Mouse (Mus musculus) left cerebral cortex, postnatal 4 days (tissue): Measurements from ENCODE around the gene Mterf1a. TPM values are rescaled to one million over a fixed set of nuclear protein-coding genes. Genes with fewer than 3 reads are reported as not detected.

Experiments
- DNase-seq: peaks from one replicate; pipeline ENCODE4 v3.0.0-alpha.2; 2022
- intact Hi-C: fragments of 180-260 bp; cut with DNase I; formaldehyde crosslinking; loops from one replicate; pipeline ENCODE4 v1.15.1; 2025
- total RNA-seq, 2 experiments: library from RNA; stranded (reverse); gene quantifications; 2 replicates each; pipeline ENCODE4 v1.2.3; 2021

Gene Mterf1a
- total RNA-seq, 2 experiments from 2014 or later, result 8.4 to 9.8 TPM

DNA sequence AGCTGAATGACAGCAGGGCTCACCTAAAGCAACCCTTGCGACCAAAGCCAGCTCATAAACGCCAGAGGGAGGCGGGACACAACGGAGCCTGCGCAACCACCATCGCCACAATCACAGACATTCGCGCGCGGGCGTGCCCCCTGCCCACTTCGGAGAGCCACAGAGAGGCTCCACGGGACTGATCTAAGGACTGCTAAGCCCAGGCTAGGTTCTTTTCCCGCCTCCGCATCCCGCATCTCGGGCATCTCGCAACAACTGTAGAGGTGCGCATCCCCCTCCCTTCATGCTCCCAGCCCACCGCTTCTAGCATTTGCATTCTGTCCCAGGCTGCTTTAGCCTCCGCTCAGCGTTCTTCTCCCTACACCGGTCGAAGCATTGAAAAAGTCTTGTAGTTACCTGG lies 48.7 kb downstream of the Mterf1a start, which contains the start of gene Lrrd1:
Gene Lrrd1, plus strand, starts transcription at position 148 of the 400 bp plus-strand sequence.
- no peak for DNase-seq
- intact Hi-C loops, result no loop called here

Other genes starting within 250 kb of the Mterf1a start
- gene Tmbim7, start 242.8 kb downstream of the Mterf1a start, total RNA-seq, result not detected
- gene Gatad1, start 236.7 kb downstream of the Mterf1a start, total RNA-seq, result 100 to 1,000 TPM; 100 to 103 TPM
- 10 to 100 TPM; 83.1 to 87.4 TPM for gene Ankib1, start 91.0 kb downstream of the Mterf1a start, total RNA-seq
- gene Krit1, start 90.7 kb downstream of the Mterf1a start, total RNA-seq, result 10 to 100 TPM; 49.4 to 51.5 TPM
- gene Lrrd1, start 48.8 kb downstream of the Mterf1a start, total RNA-seq, result not detected
- gene Akap9, start 34.1 kb upstream of the Mterf1a start, total RNA-seq, result 100 to 1,000 TPM; 219 to 224 TPM
- 100 to 1,000 TPM; 121 to 124 TPM for gene Cyp51, start 210.8 kb upstream of the Mterf1a start, total RNA-seq